Mouse (Mus musculus): ENCODE measurements around the gene Slc22a4.

- no peak for TF ChIP-seq POLR2A (IDR thresholded peaks at IDR 0.05; ENCODE audit: extremely low read depth, insufficient read depth, low read length)
- no peak for TF ChIP-seq CTCF (IDR thresholded peaks at IDR 0.05; ENCODE audit: low read depth, low read length)
Observed at GRCm38 (mm10) chr11:54021396-54022093, 6.3 kb downstream of the Slc22a4 start.

Data from liver, adult 2 months (tissue).